Mouse (Mus musculus) E14TG2a.4 (cell line): Measurements from ENCODE around the gene Plpp7.

Experiments
- H3K27me3 ChIP-seq: 2 replicates; pipeline ENCODE4 v1.6.1; 2014; ENCODE audit warnings: low read length, control low read depth; ENCODE audit not compliant: insufficient read depth
- H3K36me3 ChIP-seq: 2 replicates; pipeline ENCODE4 v1.6.1; 2014; ENCODE audit warnings: low read length, control low read depth; ENCODE audit not compliant: insufficient read depth
- H3K4me1 ChIP-seq: replicated peaks from 2 replicates; pipeline ENCODE4 v1.6.1; 2014; ENCODE audit warnings: low read depth, low read length, control low read depth
- H3K4me3 ChIP-seq: replicated peaks from 2 replicates; pipeline ENCODE4 v1.5.1; 2014; ENCODE audit warnings: mild to moderate bottlenecking, low read length
- H3K9me3 ChIP-seq: 2 replicates; pipeline ENCODE4 v1.6.1; 2014; ENCODE audit warnings: low read length, control low read depth
- CTCF ChIP-seq: conservative IDR thresholded peaks from 2 replicates; pipeline ENCODE4 v1.5.1; 2014; ENCODE audit warnings: low read length
- NANOG ChIP-seq: IDR thresholded peaks from 2 replicates; pipeline ENCODE4 v1.6.1; 2014; ENCODE audit warnings: borderline replicate concordance, low read length, mixed read lengths
- POU5F1 ChIP-seq: IDR thresholded peaks from 2 replicates; pipeline ENCODE4 v1.6.1; 2014; ENCODE audit warnings: low read length, borderline replicate concordance

Gene Plpp7

DNA sequence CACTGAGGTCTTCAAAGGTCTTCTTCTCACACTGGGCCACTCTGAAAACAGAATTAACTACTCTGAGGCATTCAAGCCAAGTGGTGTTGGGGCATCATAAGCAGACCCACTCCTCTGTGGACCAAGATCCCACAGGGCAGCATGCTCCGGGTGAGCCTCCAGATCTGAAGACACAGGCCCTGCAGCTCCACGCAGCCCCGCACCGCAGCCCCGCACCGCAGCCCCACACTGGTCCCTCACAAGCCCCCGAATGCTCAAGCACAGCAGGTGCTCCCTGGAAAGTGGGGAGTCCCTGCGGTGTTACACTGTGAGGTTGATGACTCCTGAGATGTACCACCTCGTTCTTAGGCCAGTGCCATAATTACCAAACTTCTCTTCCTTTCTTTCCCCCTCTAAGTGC, 37.1 kb upstream of the Plpp7 start:
- peaks cover 8% of the 10 kb centered on the region; the same call in 1 of the 2 replicates for H3K27me3 ChIP-seq
- no peak for TF ChIP-seq NANOG
- TF ChIP-seq CTCF: no peak
- no peak for TF ChIP-seq POU5F1
- H3K4me3 ChIP-seq: no peak overlapping the region
- H3K36me3 ChIP-seq: peaks cover 6% of the 10 kb centered on the region
- peaks cover 19% of the 10 kb centered on the region for H3K4me1 ChIP-seq
- no peaks in the 10 kb centered on the region for H3K9me3 ChIP-seq

DNA sequence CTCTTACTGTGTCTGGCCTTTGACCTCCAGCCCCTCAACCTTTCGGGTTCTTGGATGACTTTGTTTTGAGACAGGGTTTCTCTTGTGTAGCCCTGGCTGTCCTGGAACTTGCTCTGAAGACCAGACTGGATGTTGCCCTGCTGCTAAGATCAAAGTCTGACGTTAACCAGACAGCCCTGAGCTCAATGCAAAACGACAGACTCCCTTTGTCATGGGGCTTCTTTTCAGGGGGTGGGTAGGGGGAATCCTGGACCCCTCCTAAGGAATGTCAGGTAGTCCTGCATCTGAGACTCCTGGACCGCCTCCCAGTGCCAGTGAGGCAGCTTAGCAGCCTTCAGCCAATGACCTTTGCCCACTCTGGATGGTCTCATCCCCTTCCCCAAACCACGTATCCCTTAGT, 36.6 kb upstream of the Plpp7 start:
- Histone ChIP-seq H3K9me3 (no peaks in the 10 kb centered on the region), H3K4me3 (no peak overlapping the region), H3K36me3 (peaks cover 1% of the 10 kb centered on the region), H3K27me3 (peaks cover 8% of the 10 kb centered on the region; the same call in 1 of the 2 replicates), H3K4me1 (peaks cover 19% of the 10 kb centered on the region)
- TF ChIP-seq POU5F1: no peak
- TF ChIP-seq NANOG: no peak
- no peak for TF ChIP-seq CTCF

DNA sequence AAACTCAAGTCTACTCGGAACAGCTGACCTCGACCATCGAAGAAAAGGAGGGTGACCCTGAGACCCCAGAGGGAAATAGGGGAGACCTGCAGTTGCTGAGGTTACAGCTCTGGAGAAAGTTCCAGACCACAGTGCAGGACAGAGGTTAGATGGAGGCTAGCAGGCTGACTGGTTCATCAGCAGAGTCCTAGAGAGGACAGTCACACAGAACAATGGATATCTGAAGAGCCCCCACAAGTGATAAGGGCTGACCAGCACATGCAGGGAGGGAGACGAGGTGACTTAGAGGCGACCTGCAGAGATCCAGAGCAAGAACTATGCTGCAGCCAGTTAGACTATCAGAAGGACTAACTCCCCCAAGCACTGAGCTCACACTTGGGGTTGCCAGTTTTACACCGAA, 35.7 kb upstream of the Plpp7 start:
- TF ChIP-seq NANOG: no peak
- no peak for TF ChIP-seq POU5F1
- TF ChIP-seq CTCF: no peak
- no peaks in the 10 kb centered on the region for H3K9me3 ChIP-seq
- no peaks in the 10 kb centered on the region for H3K36me3 ChIP-seq
- peaks cover 8% of the 10 kb centered on the region; the same call in 1 of the 2 replicates for H3K27me3 ChIP-seq
- H3K4me1 ChIP-seq: peaks cover 19% of the 10 kb centered on the region
- no peak overlapping the region for H3K4me3 ChIP-seq

DNA sequence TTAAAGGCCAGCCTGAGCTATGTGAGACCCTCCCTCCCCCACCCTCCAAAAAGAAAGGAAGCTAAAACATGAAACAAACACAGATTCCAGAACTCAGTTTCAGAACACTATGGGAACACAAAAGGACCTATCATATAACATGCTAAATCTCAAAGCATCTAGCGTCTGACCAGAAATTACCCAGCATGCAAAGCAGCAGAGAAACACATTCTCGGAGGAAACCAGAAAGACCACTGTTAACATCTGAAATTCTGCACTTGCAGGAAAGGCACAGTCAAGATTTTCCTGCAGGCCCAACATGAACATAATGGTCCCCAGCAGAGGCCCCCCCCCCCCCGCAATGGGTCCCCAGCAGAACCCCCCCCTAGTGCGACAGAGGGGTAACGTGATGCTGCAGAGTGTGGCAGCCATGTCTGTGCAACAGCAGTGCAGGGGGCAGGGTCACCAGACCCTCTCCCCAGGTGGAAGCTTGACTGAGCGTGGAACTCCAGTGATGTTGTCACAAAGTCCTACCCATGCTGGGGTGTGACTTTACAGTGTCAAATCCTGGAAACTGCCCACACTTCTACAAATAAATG, 35.0 kb upstream of the Plpp7 start:
- no peak overlapping the region for H3K4me3 ChIP-seq
- TF ChIP-seq NANOG (no peak), POU5F1 (no peak), CTCF (no peak)
- peaks cover 21% of the 10 kb centered on the region for H3K4me1 ChIP-seq
- no peaks in the 10 kb centered on the region for H3K9me3 ChIP-seq
- H3K36me3 ChIP-seq: no peaks in the 10 kb centered on the region
- H3K27me3 ChIP-seq: peaks cover 8% of the 10 kb centered on the region; the same call in 1 of the 2 replicates

DNA sequence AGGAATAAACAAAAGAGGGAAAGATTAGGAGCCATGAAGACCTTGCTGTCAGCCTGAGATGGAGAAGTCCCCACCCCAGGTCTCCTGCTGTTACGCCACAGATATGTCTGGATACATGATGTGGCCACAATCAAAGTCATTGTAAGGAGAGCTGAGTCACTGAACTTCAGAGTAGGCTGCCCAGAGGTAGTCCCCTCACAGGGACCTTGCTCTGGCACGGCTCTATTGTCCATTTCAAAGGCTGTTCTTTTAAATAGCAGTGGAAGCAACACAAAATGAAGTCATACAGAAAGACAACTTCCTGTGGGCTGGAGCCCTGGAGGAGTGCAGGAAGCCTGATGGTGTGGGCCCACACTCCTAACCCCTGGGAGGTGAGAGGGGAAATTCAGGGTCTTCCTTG, 34.1 kb upstream of the Plpp7 start:
- H3K27me3 ChIP-seq: peaks cover 8% of the 10 kb centered on the region; the same call in 1 of the 2 replicates
- TF ChIP-seq NANOG: no peak
- TF ChIP-seq CTCF: no peak
- no peak for TF ChIP-seq POU5F1
- H3K4me1 ChIP-seq: peaks cover 25% of the 10 kb centered on the region
- no peaks in the 10 kb centered on the region for H3K36me3 ChIP-seq
- H3K9me3 ChIP-seq: no peaks in the 10 kb centered on the region
- no peak overlapping the region for H3K4me3 ChIP-seq

DNA sequence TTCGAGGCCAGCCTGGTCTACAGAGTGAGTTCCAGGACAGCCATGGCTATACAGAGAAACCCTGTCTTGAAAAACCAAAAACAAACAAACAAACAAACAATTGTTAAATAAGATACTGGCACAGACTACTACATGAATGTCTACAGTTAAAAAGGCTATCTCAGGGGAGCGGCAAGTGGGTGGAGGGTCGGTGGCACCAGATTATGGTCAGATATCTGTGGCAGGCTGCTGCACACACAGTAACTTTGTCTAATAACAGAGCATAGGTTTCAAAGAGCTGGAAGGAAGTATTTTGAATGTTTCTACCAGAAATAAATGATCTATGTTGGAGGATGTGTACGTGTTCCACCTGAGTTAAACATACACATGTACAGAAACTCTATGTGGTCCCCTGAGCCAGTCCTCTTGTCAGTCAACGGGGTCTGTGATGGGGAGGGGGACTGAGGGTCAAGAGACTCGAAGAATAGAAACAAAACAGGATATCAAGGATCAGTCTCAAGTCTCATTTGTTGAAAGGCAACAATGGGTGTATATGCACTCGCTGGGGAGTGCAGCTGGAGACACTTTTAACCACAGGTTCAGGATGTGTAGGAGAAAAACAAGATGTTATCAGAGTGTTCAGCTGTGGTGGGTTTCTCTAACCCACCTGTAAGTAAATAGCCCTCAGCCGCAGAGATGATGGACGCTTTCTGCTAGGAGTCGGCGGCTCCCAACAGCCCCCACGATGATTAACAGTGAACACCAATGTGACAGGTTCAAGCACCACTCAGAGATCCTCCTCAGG, 33.4 kb upstream of the Plpp7 start:
- Histone ChIP-seq H3K9me3 (no peaks in the 10 kb centered on the region), H3K4me1 (peaks cover 25% of the 10 kb centered on the region), H3K4me3 (no peak overlapping the region), H3K27me3 (peaks cover 8% of the 10 kb centered on the region; the same call in 1 of the 2 replicates), H3K36me3 (no peaks in the 10 kb centered on the region)
- TF ChIP-seq CTCF: no peak
- no peak for TF ChIP-seq NANOG
- TF ChIP-seq POU5F1: no peak

DNA sequence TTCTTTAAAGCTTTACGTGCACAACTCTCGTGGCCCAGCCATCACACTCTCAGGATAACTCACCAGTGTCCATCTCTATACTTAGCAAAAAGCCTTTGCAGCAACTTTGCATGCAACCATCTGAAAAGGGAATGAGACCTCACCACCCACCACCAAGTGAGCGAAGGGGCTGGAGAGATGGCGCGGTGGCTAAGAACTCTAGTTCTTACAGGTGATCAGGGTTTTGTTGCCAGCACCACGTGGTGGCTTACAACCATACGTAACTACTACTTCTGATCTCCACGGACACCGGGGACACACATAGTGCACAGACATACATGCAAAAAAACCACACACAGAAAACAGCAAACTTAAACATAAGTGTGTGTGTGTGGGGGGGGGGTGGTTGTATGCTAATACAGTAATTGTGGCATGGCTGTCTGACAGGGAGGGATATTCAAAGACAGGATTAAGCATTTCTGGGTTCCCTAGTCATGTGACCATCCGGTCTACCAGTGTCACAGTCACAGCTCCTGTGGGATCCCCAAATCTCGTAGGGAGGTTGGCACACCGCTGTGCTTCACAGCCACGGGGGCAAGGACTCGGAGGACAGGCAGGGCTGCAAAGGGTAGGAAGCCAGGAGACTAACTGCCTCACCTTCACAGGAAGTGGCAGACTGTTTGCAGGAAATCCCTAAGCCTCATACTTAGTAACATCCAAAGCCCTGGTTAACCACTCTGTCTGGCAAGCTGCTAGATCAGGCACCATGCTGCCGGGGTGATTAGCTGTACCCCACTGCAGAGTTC, 32.5 kb upstream of the Plpp7 start:
- Histone ChIP-seq H3K4me3 (no peak overlapping the region), H3K27me3 (peaks cover 8% of the 10 kb centered on the region), H3K36me3 (peaks cover 3% of the 10 kb centered on the region; the same call in 1 of the 2 replicates), H3K4me1 (peaks cover 16% of the 10 kb centered on the region), H3K9me3 (no peaks in the 10 kb centered on the region)
- TF ChIP-seq NANOG (no peak), CTCF (no peak), POU5F1 (no peak)
